Mouse (Mus musculus) megakaryocyte progenitor cell, adult 5-6 weeks (primary cell): Measurements from ENCODE around the gene Gmeb1. TPM values are rescaled to one million over a fixed set of nuclear protein-coding genes. Genes with fewer than 3 reads are reported as not detected.
A peak's percentile ranks its signal among the peaks of the same experiment; 100 is the strongest.
"Not testable (repeated sequence)": the region's sequence is repeated elsewhere in the genome, so short reads cannot be mapped to it uniquely, and the experiment has no call there.

Experiments
- ATAC-seq: replicated peaks from 2 replicates; pipeline ENCODE4 v1.8.0; 2016; ENCODE audit warnings: mild to moderate bottlenecking, moderate TSS enrichment, inconsistent platforms; ENCODE audit not compliant: poor library complexity
- total RNA-seq, 2 experiments: library from RNA; stranded (forward) in 1 of 2; stranded (reverse) in 1 of 2; fragments of 157-497, 149-512 nt in 1 of 2; fragments of 200-1000 nt in 1 of 2; gene quantifications; 2 replicates each; pipeline versions ENCODE4 v1.2.3 to v1.2.4; 2015 to 2017

Gmeb1 gene
- total RNA-seq, 2 experiments from 2014 or later, result 13.9 to 18.7 TPM

DNA sequence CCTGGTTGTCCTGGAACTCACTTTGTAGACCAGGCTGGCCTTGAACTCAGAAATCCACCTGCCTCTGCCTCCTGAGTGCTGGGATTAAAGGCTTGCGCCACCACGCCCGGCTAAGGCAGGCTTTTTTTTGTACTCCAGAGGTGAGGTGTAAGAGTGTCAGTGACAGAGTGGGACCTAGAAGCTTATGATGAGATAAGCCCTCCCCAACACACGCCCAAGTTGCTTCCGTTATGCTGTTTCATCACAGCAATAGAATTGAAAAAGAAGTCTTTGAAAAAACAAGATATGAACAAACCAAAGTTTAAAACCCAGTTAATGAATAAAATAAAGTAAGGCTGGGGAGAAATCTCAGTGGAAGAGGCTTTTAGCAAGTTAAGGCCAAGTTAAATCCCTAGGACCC, 31.0 kb downstream of the Gmeb1 start:
- ATAC-seq, result peak; percentile 78

DNA sequence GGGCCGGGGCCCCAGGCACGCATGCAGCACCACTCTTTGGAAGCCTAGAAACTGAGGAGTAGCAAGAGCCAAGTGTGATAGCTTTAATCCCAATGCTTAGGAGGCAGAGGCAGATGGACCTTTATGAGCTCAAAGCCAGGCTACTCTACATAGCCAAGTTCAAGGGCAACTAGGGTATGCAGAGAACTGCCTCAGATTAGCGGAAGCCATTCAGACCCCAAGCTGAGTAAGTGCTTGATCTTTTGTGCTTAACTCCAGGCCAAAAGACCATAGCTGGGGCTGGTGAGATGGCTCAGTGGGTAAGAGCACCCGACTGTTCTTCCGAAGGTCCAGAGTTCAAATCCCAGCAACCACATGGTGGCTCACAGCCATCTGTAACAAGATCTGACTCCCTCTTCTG, 39.4 kb downstream of the Gmeb1 start:
- ATAC-seq, result not testable (repeated sequence)

DNA sequence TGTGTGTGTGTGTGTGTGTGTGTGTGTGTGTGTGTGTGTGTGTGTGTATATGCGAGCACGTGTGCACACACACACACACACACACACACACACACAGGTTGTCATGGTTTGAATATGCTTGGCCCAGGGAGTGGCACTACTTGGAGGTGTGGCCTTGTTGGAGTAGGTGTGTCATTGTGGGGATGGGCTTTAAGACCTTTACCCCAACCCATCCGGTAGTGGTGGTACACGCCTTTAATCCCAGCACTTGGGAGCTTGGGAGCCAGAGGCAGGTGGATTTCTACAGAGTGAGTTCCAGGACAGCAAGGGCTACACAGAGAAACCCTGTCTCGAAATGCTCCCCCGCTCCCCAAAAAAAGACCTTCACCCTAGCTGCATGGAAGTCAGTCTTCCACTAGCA, 43.0 kb downstream of the Gmeb1 start:
- not testable (repeated sequence) for ATAC-seq

GRCm38 (mm10) chr4:132217781-132218180, 43.6 kb downstream of the Gmeb1 start:
- ATAC-seq, result peak; percentile 47

DNA sequence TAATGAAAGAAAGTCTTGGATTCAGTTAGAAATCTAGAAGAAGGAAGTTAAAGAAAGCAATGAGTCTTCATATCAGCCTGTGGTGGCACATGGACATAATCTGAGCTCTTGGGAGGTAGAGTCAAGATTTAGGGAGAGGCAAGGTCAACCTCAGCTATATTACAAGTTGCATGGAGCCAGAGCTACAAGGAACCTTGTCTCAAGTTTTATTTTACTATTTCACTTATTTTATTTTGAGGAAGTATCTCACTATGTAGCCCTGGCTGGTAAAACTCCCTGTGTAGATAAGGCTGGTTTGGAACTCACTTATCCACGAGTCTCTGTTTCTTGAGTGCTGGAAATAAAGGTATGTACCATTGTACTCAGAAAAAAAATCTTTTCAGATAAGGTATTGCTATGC, 44.8 kb downstream of the Gmeb1 start:
- ATAC-seq, result no peak

- ATAC-seq, result peak; percentile 69
Measured at GRCm38 (mm10) chr4:132214847-132215246, 46.6 kb downstream of the Gmeb1 start.

DNA sequence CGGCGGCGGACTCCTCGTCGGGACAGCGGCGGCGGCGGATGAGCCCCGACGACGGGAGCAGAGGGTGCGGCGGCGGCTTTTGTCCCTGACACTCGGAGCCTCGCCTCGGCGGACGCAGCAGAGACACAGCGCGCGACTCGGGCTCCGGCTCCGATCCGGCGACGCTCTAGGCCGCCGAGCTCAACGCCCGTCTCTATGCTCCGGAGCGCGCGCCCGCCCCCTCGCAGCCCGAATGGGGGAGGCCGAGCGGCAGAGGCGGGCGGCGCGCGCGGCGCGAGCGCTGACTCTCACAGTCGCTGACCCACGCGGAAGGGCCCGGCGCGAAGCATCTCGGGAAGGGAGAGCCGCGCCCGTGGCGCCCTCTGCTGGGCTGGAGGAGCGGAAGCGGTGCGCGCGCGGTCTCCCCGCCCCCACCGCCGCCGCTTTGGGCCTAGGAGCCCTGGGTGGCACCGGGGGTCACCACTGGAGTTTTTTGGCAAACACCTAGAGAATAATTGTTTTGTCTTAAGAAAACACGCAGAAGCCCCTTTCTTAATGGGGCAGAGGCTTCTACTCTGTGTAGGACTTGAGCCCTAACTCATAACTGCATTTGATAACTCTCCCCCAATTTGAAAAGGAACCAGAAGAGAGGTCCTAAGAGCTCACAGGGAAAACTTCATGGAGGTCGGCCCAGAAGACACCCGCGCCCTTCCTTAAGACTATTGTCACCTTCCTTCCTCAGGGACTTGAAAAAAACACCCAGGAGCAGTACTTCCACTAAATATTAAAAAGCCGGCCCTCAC, 49.3 kb downstream of the Gmeb1 start, which contains the start of gene Ythdf2:
Gene Ythdf2 (minus strand): TSS at position 351 of the 782 bp plus-strand sequence.
- ATAC-seq, result peak; percentile 85

GRCm38 (mm10) chr4:132211091-132211942, 50.1 kb downstream of the Gmeb1 start:
- no peak for ATAC-seq

DNA sequence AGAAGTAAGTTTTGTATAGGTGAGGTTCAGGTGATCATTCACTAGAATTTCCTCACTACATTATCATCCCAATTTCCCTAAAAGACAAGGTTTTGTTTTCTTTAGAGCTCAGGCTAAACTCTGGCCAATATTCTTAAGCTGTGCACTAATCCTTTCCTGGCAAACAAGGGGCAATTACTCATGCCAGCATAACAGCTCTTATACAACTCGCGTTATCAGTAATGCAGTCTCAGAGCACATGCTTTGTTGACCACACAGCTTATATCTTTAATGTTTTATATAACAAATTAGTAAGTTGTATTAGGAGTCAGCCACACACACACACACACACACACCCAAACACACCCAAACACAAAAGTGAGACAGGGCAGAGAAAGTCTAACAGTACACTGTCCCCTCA, 51.1 kb downstream of the Gmeb1 start:
- ATAC-seq, result 0 out of 2 replicates have a peak, but pooled peaks have one; percentile 8

DNA sequence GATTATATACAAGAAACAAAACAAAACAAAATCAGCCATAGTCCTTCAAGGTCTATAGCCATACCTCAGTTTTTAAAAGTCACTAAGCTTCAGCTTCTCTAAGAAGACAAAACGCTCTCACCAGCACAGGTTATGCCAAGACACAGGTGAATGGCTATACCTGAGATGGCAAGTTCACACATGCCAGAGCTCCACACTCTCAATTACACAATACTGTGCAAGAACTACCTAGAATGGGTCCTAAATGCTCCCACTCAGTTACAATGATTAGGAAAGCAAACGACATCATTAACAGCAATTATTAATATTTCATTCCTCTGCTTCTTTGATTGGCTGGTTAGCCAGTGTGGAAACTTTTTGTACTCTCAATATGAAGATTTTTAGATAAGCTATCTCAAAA, 52.1 kb downstream of the Gmeb1 start:
- ATAC-seq, result no peak

DNA sequence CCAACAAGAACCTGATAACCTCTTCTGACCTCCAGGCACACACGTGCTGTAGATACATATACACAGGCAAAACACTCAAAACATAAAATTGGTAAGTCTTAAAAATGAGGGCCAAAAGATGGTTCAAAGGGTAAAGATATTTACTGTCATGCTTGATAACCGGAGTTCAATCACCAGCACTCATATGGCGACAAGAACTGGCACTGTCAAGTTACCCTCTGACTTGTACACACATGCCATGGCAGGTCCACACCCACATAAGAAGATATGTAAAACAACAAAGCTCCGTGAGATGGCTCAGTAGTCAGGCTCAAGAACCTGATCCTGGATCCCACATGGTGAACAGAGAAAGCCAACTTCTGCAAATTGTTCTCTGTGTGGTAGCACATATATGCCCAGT, 54.1 kb downstream of the Gmeb1 start:
- ATAC-seq, result no peak

- no peak for ATAC-seq
Measured at GRCm38 (mm10) chr4:132198771-132199170, 62.6 kb downstream of the Gmeb1 start.

DNA sequence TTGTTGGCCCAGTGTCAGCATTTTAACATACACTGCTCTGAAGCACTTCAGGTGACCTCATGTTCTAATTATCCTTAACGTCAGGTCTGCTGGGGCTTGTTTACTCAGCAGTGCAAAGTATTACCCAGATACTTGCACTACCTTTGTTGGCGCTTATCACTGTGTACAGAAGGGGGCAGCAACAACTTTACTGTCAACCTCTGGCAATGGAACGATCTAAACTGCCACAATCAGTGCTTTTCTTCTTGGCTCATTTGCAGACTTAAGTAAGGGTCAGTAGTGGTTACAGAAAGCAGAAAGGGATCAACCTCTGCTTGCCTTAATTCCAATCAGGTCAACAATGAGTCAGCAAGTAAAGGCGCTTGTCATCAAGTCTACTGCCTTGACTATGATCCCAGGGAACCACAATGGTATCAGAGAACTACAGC, 63.1 kb downstream of the Gmeb1 start:
- peak; percentile 77 for ATAC-seq

DNA sequence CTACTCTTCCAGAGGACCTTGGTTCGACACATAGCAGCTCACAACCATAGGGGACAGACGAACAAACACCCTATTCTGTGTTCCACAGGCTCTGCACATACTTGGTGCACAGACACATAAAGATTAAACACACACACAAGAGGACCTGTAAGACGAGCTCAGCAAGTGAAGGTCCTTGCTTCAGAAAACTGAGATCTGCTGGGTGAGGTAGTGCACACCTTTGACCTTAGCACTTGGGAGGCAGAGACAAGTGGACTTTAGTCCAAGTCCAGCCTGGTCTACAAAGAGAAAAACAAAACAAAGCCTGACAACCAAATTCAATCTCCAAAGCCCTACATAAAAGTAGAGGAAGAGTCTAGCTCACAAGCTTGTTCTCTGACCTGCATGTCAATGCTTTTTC, 66.4 kb downstream of the Gmeb1 start:
- ATAC-seq, result no peak

GRCm38 (mm10) chr4:132194373-132194772, 67.0 kb downstream of the Gmeb1 start:
- peak; percentile 43; the same call in 1 of the 2 replicates for ATAC-seq

- no peak for ATAC-seq
Measured at GRCm38 (mm10) chr4:132187826-132188401, 73.5 kb downstream of the Gmeb1 start.

DNA sequence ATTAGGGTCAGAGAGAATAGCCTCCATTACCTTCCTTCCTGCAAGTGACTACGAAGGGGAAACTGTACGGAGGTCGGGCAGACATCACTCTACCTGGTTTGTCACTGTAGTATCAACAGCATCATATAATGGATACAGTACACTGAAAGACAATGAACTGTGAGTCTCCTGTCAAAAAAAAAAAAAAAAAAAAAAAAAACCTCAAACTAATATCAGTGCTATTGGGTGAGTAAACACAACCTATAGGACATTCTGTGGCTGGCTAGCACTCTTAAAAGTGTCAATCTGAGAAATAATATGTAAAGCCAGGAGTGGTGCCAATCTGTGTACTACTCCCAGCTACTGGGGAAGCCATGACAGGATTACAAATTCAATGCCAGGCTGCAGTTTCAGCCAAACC, 78.2 kb downstream of the Gmeb1 start:
- no peak for ATAC-seq

DNA sequence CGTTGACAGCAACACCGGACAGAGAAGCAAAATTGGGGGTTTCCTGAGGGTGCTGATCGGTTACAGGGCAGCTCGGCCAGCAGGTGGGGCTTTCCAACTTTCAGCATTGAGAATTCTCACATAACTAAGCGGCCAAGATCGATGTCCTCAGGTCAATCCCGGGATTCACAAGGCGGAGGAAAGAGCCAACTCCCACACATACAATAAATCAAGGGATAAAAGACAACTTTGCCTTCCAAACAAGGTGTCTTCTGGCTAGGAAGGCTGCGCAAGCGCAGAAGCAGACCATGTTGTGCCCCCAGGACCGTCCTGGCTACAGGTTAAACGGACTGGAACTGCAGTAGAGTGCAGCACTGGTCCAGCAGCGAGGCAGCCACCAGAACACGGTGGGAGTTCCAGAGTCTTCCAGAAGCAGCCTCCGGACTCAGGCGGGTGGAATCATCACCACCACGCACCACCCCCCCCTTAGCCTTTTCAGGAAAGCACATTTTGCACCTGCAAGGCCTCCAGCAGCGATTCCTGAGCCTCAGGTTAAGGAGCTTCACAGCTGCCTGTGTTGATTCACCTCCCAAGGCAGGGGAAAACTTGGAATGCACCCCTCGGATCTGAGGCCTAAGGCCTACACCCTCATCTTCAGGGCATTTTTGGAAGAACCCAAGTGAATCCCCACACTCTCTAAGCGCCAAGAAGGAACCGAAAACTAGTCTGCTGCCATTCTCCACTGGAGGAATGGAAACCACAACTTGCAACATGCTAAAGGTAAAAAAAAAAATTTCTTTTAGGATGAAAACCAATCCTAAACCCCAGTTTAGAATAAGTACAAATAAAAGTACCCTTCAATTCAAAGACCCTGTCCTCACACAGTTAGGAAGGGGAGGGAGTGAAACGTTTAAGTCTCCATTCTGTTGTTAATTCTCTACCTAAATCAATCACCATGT, 79.4 kb downstream of the Gmeb1 start:
- 0 out of 2 replicates have a peak, but pooled peaks have one; percentile 29 for ATAC-seq

- ATAC-seq, result no peak; the same call in 1 of the 2 replicates
Measured at GRCm38 (mm10) chr4:132180710-132181109, 80.7 kb downstream of the Gmeb1 start.

GRCm38 (mm10) chr4:132178630-132179059, 82.8 kb downstream of the Gmeb1 start:
- ATAC-seq, result peak; percentile 84
